Mouse (Mus musculus) T-helper 1 cell (primary cell): ENCODE data around the gene Gm1553.

Source experiments
- in situ Hi-C: fragments of 300-600 bp; cut with MboI, MseI; formaldehyde crosslinking; loops from one replicate; pipeline ENCODE4 v1.15.1; 2025; ENCODE audit warnings: high pct_unique_total_duplicates

The Gm1553 gene

GRCm38 (mm10) chr10:82492518-82492917, at the start of gene Gm1553:
Gm1553 (minus strand) TSS chr10:82492618.
- in situ Hi-C loops: no loop called here
